Mouse (Mus musculus): Measurements from ENCODE around the gene Filip1l. TPM values are rescaled to one million over a fixed set of nuclear protein-coding genes. Genes with fewer than 3 reads are reported as not detected.

Gene Filip1l
- total RNA-seq, 2 experiments from 2014 or later: 3.1 to 3.9 TPM

DNA sequence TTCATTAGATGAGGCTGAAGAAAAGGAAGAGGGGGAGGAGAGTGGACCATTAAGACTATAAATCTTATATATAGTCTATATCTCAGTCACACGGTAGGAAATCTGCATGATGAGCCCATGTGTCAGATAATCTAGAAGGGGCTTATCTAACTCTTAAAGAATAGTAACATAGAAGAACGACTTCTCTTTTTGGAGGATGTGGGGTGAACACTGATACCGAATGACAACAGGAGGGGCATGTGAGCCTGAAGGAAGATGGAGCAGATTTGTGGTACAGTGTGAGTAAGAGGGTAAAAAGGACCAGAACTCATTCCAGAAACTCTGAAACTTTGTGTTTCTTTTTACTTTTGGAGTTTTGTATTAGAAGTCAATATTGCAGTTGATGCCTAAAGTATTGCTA is 156.2 kb downstream of the Filip1l start:
- DNase-seq (ENCODE audit: extremely low spot score in 1 of 2, low spot score in 1 of 2): no peak

- DNase-seq (ENCODE audit: extremely low spot score in 1 of 2, low spot score in 1 of 2): no peak
These were observed 160.7 kb downstream of the Filip1l start for GRCm38 (mm10) chr16:57513562-57513961.

GRCm38 (mm10) chr16:57514371-57514770 is 161.5 kb downstream of the Filip1l start:
- DNase-seq (ENCODE audit: extremely low spot score in 1 of 2, low spot score in 1 of 2): no peak

DNA sequence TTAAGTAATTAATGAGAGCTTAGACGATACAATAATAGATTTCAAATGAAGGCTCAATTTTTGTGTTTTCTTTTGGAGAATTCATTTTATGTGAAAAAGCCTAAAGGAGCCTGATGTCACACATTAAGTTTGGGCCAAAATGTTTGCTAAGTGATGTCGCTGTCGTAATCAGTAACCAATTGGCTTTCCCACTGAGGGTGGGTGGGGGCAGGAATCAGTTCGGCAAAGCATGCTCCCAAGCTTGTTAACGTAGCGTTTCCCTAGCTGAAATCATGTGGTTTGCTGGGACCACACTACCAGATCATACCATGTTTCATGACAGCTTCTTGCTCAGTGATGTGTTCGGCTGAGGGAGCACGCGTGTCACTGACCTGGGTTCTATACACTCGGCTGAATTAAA is 162.7 kb downstream of the Filip1l start:
- DNase-seq (ENCODE audit: extremely low spot score in 1 of 2, low spot score in 1 of 2): no peak

GRCm38 (mm10) chr16:57525046-57525445 is 172.2 kb downstream of the Filip1l start:
- DNase-seq (ENCODE audit: extremely low spot score in 1 of 2, low spot score in 1 of 2): no peak

DNA sequence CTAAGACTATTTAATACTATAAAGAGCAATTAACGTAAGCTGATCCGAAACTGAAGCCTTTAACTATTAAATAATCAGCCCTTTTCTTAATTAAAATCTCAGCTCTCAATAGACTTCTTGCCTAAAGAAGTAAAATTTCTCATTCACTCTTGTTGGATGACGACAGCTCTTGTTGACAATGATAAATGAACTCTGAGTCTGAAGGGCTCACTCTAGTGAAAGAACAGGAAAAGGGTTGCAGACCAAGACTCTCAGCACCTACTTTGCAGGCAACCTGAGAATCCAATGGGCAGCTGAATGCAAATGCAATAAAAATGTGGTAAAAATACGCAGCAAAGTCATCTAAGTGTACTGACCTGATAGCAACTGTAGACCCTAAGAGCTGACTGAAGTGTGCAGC is 172.6 kb downstream of the Filip1l start:
- DNase-seq (ENCODE audit: extremely low spot score in 1 of 2, low spot score in 1 of 2): no peak

GRCm38 (mm10) chr16:57526893-57527292 is 174.0 kb downstream of the Filip1l start:
- DNase-seq (ENCODE audit: extremely low spot score in 1 of 2, low spot score in 1 of 2): no peak

DNA sequence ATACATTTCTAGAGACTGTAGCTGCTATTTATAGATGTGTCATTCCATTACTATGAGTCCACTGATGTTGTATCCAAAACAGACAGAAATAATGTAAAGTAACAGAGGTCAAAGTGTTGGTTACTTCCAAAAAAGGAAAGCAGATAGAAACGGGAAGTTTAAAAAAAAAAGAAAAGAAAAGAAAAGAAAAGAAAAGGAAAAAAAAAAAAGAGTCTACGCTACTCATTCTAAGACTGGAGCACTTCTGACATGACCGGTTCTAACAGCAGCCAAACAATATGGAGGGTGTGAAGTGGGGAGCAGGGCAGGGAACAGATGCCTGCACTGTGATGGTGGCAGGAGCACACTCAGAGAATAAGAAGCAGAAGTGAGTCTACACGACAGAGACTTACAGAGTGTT is 175.6 kb downstream of the Filip1l start:
- no peak for DNase-seq (ENCODE audit: extremely low spot score in 1 of 2, low spot score in 1 of 2)

DNA sequence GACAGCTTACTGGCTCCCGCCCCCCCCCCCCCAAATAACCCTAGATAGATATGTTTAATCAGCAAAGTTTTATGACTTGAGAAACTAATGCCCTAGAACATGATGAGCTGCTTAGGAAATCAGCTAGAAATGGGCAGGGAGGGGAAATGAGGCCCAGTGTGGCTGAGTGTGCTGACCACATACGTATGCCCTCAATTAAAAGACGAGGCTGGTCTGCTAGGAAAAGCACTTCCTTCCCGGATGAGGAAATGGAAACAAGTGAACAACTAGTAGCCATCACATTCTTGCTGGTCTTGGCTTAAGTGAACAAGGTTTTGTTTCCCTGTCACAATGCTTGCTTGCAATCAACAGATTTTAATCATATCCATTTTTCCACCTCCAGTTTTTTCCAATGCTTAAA is 177.7 kb downstream of the Filip1l start:
- no peak for DNase-seq (ENCODE audit: extremely low spot score in 1 of 2, low spot score in 1 of 2)

DNA sequence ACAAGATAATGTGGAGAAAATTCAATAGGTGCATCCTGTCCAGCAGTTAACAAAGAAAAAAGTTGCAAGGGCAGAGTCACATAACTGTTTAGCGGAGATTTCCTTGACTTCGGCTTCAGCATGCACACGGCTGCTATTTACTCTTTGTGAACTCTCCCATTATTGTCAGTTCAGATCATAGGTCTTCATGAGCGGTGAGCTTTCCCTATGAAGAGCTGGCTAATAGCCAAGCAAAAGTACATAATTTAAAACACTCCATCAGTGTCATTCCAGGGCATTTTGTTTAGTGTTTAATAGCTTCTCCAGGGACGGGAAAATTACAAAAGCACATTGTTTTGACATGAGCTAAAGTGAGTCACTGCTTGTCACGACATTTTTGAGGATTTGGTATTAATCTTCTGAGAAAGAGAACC is 179.2 kb downstream of the Filip1l start:
- no peak for DNase-seq (ENCODE audit: extremely low spot score in 1 of 2, low spot score in 1 of 2)

DNA sequence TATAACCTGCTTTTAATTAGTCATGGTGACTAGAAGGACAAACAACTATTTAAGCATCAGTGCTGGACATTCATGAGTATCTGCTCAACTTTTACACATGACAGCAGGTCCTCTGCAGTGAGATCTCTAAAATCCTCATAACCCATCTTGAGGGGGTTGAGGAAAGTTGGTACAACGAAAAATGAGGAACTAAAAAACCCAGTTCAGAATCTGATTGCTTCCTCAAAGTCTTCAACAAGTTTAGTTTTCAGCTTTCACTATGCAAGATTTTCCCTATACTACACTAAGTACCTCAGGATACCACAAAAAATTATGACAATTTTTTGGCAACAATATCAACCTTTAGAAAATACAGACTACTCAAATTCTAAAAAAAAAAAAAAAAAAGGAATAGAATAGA is 181.5 kb downstream of the Filip1l start:
- no peak for DNase-seq (ENCODE audit: extremely low spot score in 1 of 2, low spot score in 1 of 2)

GRCm38 (mm10) chr16:57534811-57535210 is 181.9 kb downstream of the Filip1l start:
- DNase-seq (ENCODE audit: extremely low spot score in 1 of 2, low spot score in 1 of 2): no peak

DNA sequence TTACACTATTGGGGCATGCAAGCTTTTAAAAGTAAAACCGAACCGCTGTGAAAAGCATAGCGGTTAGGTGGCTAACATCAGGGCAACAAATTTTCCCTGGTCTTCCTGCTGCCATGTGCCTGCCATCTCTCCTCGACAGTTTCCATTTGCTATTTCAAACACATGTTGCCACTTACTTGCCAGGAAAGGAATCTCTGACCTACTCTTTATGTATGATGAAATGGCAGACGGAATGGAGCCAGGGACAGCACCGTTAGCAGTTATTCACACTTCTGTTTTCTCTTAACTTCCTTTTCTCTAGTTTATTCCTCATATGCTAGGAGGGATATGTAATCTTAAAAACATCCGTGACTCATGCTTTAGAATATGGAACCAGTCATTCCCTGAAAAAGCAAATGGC is 183.6 kb downstream of the Filip1l start:
- no peak for DNase-seq (ENCODE audit: extremely low spot score in 1 of 2, low spot score in 1 of 2)

- DNase-seq (ENCODE audit: extremely low spot score in 1 of 2, low spot score in 1 of 2): no peak
These were observed 190.3 kb downstream of the Filip1l start for GRCm38 (mm10) chr16:57543243-57543642.

DNA sequence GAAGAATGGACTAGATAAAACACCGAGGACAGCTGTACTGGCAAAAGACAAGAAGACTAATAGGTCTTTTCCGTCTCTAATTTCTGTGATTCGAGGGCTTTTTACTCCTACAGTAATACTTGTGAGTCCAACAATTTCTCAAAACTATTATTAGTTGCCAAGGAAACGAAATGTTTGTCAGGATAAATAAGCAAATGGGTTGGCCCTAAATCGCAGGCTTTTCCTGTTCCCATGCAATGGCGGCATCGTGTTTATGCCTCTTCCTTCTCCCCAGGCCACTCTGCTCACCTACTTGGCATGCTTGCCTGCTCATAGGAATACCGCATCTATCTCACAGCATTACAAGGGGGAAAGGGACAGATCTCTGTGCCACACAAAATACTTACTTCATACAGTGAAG is 191.5 kb downstream of the Filip1l start:
- DNase-seq (ENCODE audit: extremely low spot score in 1 of 2, low spot score in 1 of 2): no peak

DNA sequence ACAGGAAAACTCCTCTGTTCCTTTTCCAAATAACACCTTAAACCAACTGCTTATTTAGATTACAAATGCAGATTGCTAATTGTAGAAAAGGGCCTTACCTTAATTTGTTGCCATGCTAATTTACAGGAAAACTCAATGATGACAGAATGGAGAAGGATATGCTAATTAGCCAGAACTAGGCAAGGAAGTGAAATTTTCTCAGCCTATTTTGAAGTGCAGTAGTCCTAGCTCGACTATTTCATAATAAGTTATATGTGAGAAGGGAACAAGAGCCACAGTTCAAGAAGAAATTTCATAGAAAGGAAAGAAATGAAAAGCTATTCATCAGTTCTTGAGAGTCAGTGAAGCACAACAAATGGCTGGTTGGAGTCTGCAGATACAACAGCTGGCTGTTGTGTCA is 193.5 kb downstream of the Filip1l start:
- no peak for DNase-seq (ENCODE audit: extremely low spot score in 1 of 2, low spot score in 1 of 2)

DNA sequence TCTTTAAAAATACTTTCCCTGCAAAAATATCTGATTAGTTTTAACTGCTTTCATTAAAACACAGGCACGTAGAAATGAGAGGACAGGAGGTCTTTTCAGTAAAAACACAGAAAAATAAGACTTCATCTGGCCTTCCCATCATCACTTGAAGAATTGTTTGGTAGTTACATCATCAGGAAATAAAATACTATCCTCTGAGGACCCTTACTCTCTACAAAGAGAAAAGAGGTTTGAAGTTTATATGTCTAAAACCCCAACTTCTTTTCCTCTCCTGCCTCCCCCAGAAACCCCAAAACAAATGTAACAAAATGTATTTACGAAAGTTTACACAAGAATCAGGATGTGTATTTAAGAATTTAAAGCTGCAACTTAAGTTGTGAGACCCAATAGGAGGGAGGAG is 195.7 kb downstream of the Filip1l start:
- no peak for DNase-seq (ENCODE audit: extremely low spot score in 1 of 2, low spot score in 1 of 2)

DNA sequence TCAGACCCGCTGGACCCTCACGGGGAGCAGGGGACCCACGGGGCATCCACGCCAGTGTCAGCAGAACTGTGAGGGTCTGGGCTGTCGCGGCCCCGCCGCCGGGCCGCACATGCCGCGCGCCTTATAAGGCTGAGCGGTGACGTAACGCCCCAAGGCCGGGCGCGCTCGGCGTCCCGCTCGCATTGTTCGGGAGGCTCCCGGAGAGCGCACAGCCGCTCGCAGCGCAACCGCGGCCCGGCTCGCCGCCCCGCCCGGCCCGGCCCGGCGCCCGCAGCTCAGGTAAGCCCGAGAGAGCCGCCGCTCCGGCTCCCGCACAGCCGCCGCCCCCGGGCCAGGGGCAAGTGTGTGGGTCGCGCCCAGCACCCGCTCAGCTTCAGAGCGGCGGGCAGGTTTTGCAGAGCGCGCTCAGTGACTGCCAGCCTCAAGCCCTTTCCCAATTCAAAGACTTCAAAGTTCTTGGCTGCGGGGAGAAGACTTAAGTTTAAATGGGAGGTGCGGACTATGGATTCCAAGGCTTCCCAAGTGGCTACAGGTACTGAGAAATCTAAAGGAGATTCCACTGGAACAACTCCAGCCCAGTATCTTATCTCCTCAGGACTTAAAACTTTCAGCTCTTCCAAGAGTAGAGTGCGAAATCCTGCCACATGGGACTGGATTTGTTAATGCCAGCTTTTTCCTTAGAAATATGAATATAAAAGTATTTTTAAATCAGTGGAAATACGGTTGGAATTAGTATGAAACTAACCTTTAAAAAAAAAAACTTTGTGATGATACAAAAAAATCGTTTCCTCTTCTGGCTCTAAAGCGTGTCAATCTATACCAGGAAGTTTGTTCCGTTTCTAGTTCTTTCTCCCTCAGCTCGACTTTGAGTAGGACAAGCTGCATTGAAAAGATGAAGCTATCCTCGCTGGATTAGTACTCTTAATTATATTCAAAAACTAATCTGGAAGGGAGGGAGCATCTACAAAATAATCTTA is 196.5 kb downstream of the Filip1l start:
- peak; percentile 38 to 40 for DNase-seq (ENCODE audit: extremely low spot score in 1 of 2, low spot score in 1 of 2)

- no peak for DNase-seq (ENCODE audit: extremely low spot score in 1 of 2, low spot score in 1 of 2)
These were observed 197.2 kb downstream of the Filip1l start for GRCm38 (mm10) chr16:57550088-57550487.

DNA sequence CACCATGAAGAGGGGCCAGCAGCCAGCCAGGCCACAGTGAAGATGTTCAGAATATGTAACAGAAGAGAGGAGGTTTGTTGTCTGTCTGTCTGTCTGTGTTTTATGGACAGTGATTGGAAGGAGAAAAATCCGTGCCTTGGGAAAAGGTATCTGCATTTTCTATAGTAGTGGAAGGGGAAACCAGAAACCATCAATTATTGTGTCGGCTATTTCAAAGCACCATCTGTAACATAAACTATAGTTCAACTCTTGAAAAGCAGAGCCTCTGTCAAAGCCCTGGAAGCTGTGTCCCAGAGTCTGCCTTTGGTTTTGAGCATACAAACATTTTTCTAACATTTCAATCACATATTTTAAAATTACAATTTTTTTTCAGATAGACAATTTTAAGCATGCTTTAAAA is 197.9 kb downstream of the Filip1l start:
- no peak for DNase-seq (ENCODE audit: extremely low spot score in 1 of 2, low spot score in 1 of 2)

GRCm38 (mm10) chr16:57551617-57552016 is 198.7 kb downstream of the Filip1l start:
- DNase-seq (ENCODE audit: extremely low spot score in 1 of 2, low spot score in 1 of 2): no peak

- DNase-seq (ENCODE audit: extremely low spot score in 1 of 2, low spot score in 1 of 2): no peak
These were observed 199.8 kb downstream of the Filip1l start for GRCm38 (mm10) chr16:57552709-57553108.
